Mouse (Mus musculus) adrenal gland, adult 18-20 months (tissue): ENCODE results near the gene Echdc2. TPM values are rescaled to one million over a fixed set of nuclear protein-coding genes. Genes with fewer than 3 reads are reported as not detected.
"Not testable (repeated sequence)": the region's sequence is repeated elsewhere in the genome, so short reads cannot be mapped to it uniquely, and the experiment has no call there.

ENCODE experiments used
- DNase-seq, 2 experiments: peaks; one replicate each; pipeline ENCODE4 v3.0.0; 2021 to 2022; ENCODE audit warnings: low spot score in 2 of 2
- long read RNA-seq, 2 experiments: library from polyadenylated mRNA; stranded (forward); transcript quantifications; one replicate each; pipeline ENCODE4 v2.0.0; 2021
- total RNA-seq, 2 experiments: library from RNA; stranded (reverse); gene quantifications; 1 replicate in 1 of 2; 2 replicates in 1 of 2; pipeline ENCODE4 v1.2.3; 2021

The Echdc2 gene
- total RNA-seq: 10 to 100 TPM; 22.3 to 22.8 TPM
- long read RNA-seq, experiment 1, transcript Echdc2-201 (10 exons, 1,307 nt): major isoform, 8 of 12 reads
- long read RNA-seq, experiment 1, partial matches to known transcripts: 0 of 12 reads
- long read RNA-seq, experiment 1, other reads (novel, unspliced or antisense): 2 of 12 reads
- long read RNA-seq, experiment 2, transcript Echdc2-201 (10 exons, 1,307 nt): major isoform, 33 of 53 reads
- long read RNA-seq, experiment 2, transcript Echdc2-209 (10 exons, 1,319 nt): minor isoform, 9 of 53 reads
- long read RNA-seq, experiment 2, partial matches to known transcripts: 0 of 53 reads
- long read RNA-seq, experiment 2, other reads (novel, unspliced or antisense): 9 of 53 reads

GRCm38 (mm10) chr4:108165152-108165895, at the start of gene Echdc2:
TSS of gene Echdc2 (plus strand) at chr4:108165437.
- peak; percentile 31 to 35 for DNase-seq

DNA sequence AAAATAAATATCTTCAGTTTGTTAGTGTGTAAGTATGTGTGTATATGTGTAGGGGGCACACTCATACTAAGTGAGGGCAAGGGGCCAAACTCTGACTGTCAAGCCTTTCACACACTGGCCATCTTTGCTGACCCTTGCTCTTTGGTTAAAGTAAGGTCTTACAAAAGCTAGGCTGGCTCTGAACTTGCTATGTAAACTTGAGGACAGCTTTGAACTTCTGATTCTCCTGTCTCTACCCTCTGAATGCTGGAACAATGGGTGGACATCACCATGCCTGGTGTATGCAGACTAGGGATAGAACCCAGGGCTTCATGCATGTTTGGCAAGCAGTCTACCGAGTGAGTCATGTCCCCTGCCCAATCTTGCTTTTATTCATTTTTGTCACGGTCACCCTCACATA, 48.8 kb upstream of the Echdc2 start:
- no peak for DNase-seq

- no peak for DNase-seq
These were observed 47.7 kb upstream of the Echdc2 start for GRCm38 (mm10) chr4:108117488-108117887.

- DNase-seq: peak; percentile 95 to 96
These were observed 47.0 kb upstream of the Echdc2 start for GRCm38 (mm10) chr4:108117924-108118876.

GRCm38 (mm10) chr4:108124104-108124503, 41.1 kb upstream of the Echdc2 start:
- no peak for DNase-seq

- no peak for DNase-seq
These were observed 39.0 kb upstream of the Echdc2 start for GRCm38 (mm10) chr4:108126260-108126659.

GRCm38 (mm10) chr4:108127516-108127915, 37.7 kb upstream of the Echdc2 start:
- DNase-seq: no peak

DNA sequence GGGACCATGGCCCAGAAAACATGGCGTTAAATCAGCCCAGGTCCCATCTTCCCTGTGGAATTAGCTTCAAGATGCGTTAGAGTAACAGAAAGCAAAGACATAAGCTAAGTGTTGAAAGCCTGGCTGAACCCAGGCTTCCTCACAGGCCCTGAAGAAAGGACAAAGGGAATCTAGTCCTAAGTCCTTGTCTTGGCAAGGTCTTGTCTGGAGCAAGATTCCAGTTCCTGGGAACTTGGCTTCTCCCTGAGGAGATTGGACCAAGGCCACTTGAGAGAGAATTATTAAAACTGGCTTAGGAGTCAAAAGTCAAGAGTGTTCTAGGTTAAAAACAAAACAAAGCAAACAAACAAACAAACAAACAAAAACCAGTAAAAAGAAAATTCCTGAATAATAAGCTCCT, 36.9 kb upstream of the Echdc2 start:
- no peak for DNase-seq

- DNase-seq: no peak
These were observed 34.8 kb upstream of the Echdc2 start for GRCm38 (mm10) chr4:108130452-108130851.

- peak in 1 of 2 experiments; percentile 9 for DNase-seq
These were observed 28.3 kb upstream of the Echdc2 start for GRCm38 (mm10) chr4:108136938-108137337.

DNA sequence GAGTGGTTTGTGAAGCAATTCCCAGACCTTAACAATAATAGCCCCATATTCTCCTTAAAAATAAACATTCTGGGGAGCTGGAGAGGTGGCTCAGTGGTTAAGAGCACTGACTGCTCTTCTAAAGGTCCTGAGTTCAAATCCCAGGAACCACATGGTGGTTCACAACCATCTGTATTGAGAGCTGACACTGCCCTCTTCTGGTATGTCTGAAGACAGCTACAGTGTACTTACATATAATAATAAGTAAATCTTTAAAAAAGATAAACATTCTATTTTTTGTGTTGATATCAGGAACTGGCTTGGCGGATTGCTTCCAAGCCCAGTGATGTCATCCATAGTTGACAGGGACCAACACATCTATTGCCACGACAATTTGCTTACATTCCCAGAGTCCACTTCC, 22.1 kb upstream of the Echdc2 start:
- DNase-seq: not testable (repeated sequence)

DNA sequence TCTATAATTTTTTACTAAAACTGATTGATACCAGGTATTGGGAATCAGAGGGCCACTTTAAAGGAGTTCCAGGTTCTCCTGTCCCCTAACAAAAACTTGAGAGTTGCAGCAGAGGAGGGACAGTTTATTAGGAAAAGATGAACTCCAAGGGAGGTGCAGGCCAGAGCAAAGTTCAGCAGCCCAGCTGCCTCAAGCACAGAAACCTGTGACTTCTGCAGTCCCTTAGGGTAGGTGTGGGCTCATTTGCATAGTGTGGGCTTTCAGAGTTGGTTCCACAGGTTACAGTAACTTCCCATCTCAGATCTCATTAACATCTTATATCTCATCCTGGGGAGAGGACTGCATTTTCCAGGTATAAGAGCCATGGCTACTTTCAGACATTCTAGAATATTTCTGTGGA, 21.5 kb upstream of the Echdc2 start:
- DNase-seq: no peak

DNA sequence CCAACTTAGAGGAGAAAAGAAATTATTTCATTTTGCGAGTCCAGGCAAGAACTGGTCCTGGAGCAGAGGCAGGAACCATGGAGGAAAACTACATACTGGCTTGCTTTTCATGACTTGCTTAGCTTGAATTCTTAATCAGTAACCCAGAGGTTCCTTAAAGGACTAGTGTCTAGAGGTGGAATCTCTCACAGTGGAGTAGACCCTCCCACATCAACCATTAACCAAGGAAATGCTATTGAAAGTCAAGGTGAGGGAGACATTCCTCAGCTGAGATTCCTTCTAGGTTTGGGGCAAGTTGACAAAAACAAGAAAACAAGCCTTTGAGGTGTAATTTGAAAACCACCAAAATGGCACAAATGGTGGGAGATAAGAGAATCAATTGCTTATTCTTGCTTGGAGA, 20.4 kb upstream of the Echdc2 start, which contains the start of gene Scp2:
TSS of gene Scp2 (minus strand) at position 119 of the 400 bp plus-strand sequence.
- DNase-seq: no peak

GRCm38 (mm10) chr4:108145554-108145953, 19.7 kb upstream of the Echdc2 start:
- not testable (repeated sequence) for DNase-seq

GRCm38 (mm10) chr4:108155141-108155540, 10.1 kb upstream of the Echdc2 start:
- not testable (repeated sequence) for DNase-seq

- DNase-seq: no peak
These were observed 3.3 kb upstream of the Echdc2 start for GRCm38 (mm10) chr4:108161936-108162335.

GRCm38 (mm10) chr4:108163291-108163690, 1.9 kb upstream of the Echdc2 start:
- no peak for DNase-seq

DNA sequence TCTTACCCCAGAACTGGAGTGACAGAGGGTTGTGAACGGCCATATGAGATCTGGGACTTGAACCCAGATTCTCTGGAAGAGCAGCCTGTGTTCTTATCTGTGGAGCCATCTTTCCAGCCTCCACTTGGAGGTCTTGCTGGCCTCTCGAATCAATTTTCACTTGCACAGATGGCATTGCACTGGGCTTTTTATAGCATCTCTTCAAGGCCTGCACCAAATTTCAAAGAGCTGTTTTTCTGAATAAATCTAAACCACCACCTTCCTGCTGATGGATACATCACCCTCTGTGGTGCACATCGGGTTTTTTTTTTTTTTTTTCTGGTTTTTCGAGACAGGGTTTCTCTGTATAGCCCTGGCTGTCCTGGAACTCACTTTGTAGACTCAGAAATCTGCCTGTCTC, 1.6 kb downstream of the Echdc2 start:
- no peak for DNase-seq

DNA sequence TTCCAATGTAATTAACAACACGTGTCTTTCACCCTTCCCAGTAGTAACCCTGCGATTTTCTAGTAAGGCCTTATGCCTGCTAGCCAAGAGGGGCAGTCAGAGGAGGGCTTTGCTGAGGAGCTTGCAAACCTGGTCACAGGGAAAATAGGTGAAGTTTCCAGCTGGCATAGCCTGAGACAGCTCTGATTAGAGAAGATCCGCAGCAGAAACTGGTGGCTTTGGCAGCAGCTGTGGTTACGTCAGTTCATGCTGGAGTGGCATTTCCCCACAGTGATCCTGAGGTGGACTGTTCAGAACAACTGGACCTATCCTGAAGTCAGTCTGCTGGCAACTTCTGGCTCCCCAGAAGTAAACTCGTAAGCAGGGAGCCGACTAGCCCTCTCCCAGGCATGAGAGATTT, 2.8 kb downstream of the Echdc2 start:
- DNase-seq: no peak

DNA sequence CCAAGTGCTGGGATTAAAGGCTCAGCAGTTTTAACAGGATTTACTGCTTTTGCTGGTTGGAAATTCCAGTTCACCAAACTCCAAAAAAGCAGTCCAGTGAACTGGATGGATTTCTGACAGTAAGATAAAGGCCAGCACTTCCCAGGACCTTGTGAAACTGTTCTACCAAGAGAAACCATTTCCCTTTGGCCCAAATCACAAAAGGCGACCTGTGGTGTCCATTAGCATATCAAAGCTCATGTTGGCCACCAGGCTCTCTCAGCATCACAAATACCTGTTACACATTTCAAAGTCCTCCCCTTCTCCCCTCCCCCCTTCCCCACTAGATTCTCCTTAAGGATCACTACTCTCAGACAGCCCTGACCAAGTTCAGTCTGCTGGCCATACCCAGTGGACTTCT, 17.0 kb downstream of the Echdc2 start:
- DNase-seq: no peak

DNA sequence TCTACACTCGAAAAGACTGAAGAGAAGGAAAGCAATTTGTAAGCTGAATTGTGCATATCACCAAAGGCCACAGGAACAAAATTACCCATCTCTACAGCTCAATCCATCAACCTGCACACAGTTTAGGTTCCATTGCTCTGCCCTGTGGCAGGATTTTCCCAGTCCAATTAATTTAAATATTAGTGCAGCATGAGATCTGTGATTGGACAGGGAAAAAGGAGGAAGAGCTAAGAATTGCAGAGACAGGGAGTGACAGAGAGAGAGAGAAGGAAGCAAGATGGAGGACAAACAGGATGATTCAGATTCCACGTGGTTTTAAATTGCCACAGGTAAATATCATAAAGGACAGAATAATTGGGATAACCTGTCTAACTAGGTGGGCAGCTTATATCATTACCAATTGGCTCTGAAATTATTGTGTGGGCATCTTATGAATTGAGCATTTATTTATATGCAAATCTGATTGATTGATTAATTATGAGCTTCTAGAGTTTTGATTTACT, 27.6 kb downstream of the Echdc2 start:
- no peak for DNase-seq
